Mouse (Mus musculus): Measurements from ENCODE around the gene Arhgap20. TPM values are rescaled to one million over a fixed set of nuclear protein-coding genes. Genes with fewer than 3 reads are reported as not detected.

Arhgap20 gene
- not detected in 2 replicates for total RNA-seq (2014; fragmentation: Nextera tagmentation)
- total RNA-seq (2017): not detected in 2 replicates

- ATAC-seq (replicated peaks; ENCODE audit: poor library complexity, severe bottlenecking): peak; percentile 88
Observed at GRCm38 (mm10) chr9:51764921-51765416, at the start of gene Arhgap20. Arhgap20 (plus strand) TSS chr9:51765337.

DNA sequence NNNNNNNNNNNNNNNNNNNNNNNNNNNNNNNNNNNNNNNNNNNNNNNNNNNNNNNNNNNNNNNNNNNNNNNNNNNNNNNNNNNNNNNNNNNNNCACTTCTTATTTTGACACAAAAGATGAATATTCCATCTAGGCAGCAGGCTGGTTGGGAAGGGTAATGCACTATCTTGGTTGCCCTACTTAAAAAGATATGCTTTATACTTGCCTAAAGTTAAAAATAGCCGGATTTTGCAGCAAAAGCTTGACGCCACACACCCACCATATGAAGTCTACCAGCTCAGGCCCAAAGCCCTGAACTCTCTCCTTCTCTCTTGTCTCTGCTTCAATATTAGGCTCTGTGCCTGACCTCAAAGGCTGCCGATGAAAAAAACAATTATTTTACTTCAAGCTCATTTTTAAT is 46.3 kb upstream of the Arhgap20 start:
- no peak for ATAC-seq (replicated peaks; ENCODE audit: poor library complexity, severe bottlenecking)

GRCm38 (mm10) chr9:51727960-51728359 is 37.2 kb upstream of the Arhgap20 start:
- ATAC-seq (replicated peaks; ENCODE audit: poor library complexity, severe bottlenecking): no peak

GRCm38 (mm10) chr9:51735180-51736034 is 29.7 kb upstream of the Arhgap20 start:
- ATAC-seq (replicated peaks; ENCODE audit: poor library complexity, severe bottlenecking): no peak

- ATAC-seq (replicated peaks; ENCODE audit: poor library complexity, severe bottlenecking): no peak
Observed at GRCm38 (mm10) chr9:51736750-51737368, 28.3 kb upstream of the Arhgap20 start.

- no peak for ATAC-seq (replicated peaks; ENCODE audit: poor library complexity, severe bottlenecking)
Observed at GRCm38 (mm10) chr9:51738349-51738748, 26.8 kb upstream of the Arhgap20 start.

DNA sequence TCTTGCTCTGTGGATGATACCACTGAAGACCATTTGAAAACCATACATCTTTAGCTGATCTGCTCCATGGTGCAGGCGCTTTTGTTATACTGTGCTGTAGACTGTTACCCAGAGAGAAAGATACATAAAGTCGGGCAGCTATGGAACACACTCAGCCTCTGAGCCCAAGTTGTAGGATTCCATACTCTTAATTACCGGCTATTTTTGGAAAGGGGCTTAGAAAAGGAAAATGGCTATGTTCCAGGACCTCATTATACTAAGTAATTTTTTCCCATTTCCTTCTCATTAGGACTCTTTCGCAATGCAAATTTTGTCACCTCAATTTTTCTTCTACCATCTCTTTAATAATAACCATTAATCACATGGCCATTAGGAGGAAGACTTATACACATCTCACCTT is 25.3 kb upstream of the Arhgap20 start:
- no peak for ATAC-seq (replicated peaks; ENCODE audit: poor library complexity, severe bottlenecking)

DNA sequence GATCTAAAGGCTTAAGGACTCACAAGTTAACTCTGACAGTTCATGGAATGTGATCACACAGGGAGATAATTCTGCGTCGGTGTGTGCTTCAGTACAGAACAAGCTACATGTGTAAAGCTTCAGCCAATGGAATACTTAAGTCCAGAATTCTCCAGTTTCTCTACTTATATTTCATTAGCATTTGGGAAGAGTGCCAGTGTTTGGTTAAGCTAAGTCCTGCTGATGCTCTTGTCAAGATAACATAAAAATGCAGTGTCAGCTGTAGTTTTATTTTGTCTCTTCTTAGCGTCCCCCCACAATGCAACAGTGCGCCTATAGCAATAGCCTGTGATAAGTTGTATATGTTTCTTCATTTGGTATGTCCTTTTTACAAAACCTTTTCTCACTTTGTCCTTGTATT is 15.0 kb upstream of the Arhgap20 start:
- no peak for ATAC-seq (replicated peaks; ENCODE audit: poor library complexity, severe bottlenecking)

- no peak for ATAC-seq (replicated peaks; ENCODE audit: poor library complexity, severe bottlenecking)
Observed at GRCm38 (mm10) chr9:51761003-51761402, 4.1 kb upstream of the Arhgap20 start.

GRCm38 (mm10) chr9:51764041-51764875 is 879 bp upstream of the Arhgap20 start:
- no peak for ATAC-seq (replicated peaks; ENCODE audit: poor library complexity, severe bottlenecking)

DNA sequence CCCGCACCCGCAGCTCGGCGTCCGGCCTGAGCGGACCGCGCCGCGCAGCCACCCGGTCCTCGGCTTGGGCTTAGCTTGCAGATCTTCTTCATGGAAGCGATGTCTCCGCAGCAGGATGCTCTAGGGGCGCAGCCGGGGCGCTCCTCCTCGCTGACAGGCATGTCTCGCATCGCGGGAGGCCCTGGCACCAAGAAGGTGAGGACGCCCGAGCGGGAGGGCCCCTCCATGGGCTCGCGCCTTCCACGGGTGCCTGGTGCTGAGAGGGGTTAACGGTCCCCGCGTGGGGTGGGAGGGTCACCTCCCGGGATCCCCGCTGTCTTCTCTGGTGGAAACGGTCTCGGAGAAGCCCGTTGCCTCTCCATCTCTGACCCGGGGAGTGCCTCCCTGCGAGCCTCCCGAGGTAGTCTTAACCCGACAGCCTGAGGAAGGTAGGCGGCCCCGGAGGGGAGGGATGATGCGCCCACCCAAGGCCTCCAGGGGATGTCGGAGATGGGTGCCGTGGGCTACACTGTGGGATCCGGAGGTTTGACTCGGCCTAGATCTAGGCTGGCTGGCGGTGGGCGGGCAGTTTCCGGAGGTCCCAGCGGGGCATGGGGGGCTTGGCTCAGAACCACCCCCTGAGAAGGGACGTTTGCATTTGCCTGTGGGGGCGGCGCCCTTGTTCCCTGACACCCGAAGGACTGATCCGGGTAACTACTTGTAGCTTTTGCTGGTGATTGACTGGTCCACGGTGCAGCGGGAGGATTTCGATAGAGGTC is 459 bp downstream of the Arhgap20 start:
- peak; percentile 17 for ATAC-seq (replicated peaks; ENCODE audit: poor library complexity, severe bottlenecking)

- ATAC-seq (replicated peaks; ENCODE audit: poor library complexity, severe bottlenecking): no peak
Observed at GRCm38 (mm10) chr9:51766175-51767062, 1.3 kb downstream of the Arhgap20 start.

DNA sequence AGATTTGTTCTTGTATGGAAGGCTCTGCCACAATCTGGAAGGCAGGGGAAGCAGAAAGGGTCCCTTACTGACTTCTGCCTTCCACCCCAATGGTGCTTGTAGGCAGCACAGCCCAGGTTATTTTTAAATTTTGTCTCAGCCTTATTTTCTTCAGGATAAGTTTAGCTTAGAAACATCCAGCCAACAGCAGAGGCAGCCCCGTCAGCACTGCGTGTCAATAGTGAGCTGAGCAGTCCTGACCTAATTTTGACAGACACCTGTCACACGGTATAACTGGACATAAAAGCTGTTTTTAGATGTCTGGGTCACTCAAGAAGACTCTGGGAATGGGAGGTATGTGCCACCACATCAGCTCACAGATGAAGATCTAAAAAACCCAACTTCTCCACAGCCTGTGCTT is 9.1 kb downstream of the Arhgap20 start:
- no peak for ATAC-seq (replicated peaks; ENCODE audit: poor library complexity, severe bottlenecking)

DNA sequence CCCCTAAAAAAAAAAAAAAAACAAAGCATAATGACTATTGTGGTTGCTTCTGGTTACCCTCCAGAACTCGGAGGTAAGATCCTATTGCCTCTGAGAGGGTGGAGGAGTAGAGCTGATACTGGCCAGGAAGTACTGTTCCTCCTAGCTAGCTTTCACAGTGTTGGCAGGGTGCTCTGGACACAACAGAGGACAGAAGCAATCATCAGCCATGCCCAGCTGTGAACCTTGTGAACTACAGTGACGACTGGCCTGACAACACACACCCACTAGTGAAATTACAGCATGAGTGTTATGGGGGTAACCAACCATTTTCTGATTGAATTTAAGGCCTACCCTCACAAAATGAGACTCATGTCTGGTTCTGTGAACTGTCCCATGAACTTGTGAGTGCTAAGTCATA is 11.3 kb downstream of the Arhgap20 start:
- ATAC-seq (replicated peaks; ENCODE audit: poor library complexity, severe bottlenecking): no peak

GRCm38 (mm10) chr9:51777180-51777579 is 12.0 kb downstream of the Arhgap20 start:
- ATAC-seq (replicated peaks; ENCODE audit: poor library complexity, severe bottlenecking): peak; percentile 33; the same call in 1 of the 2 replicates

DNA sequence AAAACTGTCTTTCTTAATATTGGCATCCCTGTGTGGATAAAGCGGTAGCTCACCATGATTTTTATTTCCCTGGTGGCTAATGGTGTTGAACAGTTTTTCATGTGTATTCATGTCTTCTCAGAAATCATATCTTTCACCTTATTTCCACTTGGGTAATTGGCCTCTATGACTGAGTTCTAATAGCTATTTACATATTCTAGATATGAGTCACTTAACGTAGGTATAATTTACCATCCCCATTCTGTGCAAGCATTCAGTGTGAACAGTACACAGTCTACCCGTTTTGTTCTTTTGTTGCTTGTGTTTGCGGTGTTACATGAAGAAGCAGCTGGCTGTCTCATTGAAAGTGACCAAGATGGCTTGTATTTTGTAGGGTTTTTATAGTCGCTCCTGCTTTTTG is 14.1 kb downstream of the Arhgap20 start:
- ATAC-seq (replicated peaks; ENCODE audit: poor library complexity, severe bottlenecking): no peak

DNA sequence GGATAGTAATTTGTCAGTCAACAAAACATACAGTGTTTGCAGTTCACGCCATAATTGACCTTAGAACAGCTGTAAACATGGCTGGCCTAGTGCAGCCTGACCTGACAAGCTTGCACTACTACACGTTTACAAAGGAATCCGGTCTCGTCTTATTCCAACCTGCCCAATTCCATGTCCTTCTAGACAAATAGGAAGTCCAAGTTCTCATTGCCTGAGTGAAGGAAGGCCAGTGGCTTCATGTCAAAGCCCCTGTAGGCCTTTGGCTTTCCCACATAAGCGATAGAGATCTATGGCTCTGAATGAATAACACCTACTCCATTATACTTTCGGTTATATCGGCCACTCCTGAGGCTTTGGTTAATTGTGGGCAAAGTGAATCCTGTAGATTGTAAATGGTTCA is 16.0 kb downstream of the Arhgap20 start:
- ATAC-seq (replicated peaks; ENCODE audit: poor library complexity, severe bottlenecking): no peak

- ATAC-seq (replicated peaks; ENCODE audit: poor library complexity, severe bottlenecking): no peak
Observed at GRCm38 (mm10) chr9:51787380-51787779, 22.2 kb downstream of the Arhgap20 start.

DNA sequence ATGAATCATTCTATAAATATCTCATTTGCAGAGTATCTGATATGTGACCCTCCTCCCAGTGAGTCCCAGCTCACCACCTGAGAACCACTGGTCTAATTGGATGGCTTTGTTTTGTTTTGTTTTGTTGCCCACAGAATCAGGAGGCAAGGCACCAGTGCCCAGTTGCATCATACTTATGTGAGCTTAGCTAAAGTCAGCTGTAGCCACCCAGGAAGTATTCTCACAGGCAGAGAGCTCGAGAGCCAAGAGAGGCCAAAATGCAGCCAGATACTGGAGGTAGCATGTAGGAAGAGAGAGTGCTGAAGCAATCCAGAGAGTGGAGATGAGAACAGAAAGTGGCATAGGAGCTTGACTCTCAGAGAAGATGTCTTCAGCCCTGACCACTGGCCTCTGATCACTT is 23.3 kb downstream of the Arhgap20 start:
- ATAC-seq (replicated peaks; ENCODE audit: poor library complexity, severe bottlenecking): no peak
